In the genomic region with DNA sequence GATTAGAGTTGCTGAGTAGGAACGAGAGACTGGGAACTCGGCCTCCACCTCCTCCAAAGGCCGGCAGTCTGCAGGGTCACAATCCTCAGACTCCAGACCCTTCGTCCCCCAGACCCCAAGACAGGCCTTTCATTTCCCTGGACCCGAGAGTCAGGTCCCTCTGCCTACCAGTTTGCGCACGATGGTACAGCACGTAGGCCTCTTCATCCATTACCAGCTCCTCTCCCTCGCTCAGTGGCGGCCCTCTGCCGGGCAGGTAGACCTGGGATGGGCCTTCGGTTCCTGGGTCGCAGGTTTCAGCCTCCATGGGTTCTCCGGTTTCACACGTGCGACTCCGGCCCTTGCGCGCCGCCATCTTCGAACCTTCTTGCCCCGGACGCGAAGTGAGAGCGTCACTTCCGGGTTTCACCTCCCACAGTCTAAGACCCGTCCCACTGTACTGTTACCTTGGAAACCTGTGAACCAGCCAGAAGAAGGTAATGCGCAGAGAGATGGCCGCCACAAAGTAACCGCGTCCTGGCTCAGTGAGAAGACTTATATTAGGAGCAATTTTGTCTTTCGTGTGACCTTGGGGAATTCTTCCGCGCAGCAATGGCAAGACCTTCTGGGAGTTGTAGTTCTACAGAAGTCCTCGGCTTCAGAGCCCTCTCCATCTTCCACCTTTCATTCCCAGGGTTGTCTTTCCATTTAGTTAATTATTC, we compare ENCODE assay signal across 8 mouse cellular contexts. TPM values are rescaled to one million over a fixed set of nuclear protein-coding genes. Genes with fewer than 3 reads are reported as not detected.
A peak's percentile ranks its signal among the peaks of the same experiment; 100 is the strongest.
DNase-seq lines count a peak whose midpoint lies in the region; ATAC-seq and TF ChIP-seq lines count a peak whose summit lies in the region.

A gene (minus strand): TSS at position 518 of the 701 bp plus-strand sequence.

- intact Hi-C loops in heart, postnatal 10 days (cut with DNase I), result loop anchor here (2.0 kb wide), 1 partner anchor 34 kb away; no protein-coding TSS in a partner anchor

- ATAC-seq in forebrain, embryonic 13.5 days, result peak; percentile 94
- ATAC-seq in liver, postnatal 0 days, result peak; percentile 90
- peak; percentile 91 for ATAC-seq in neural tube, embryonic 14.5 days (ENCODE audit: low read depth)

- H3K9ac ChIP-seq in ES-Bruce4 (ENCODE audit: low read depth, poor library complexity, severe bottlenecking), result peak within 1 kb of the TSS; percentile 64
- H3K9ac ChIP-seq in forebrain, embryonic 13.5 days, result peak within 1 kb of the TSS; percentile 70
- peak within 1 kb of the TSS; percentile 67 for H3K9ac ChIP-seq in liver, postnatal 0 days (replicated peaks)
- H3K9ac ChIP-seq in neural tube, embryonic 14.5 days (replicated peaks; ENCODE audit: low read depth, low read length), result peak within 1 kb of the TSS; percentile 51

- DNase-seq in c-Kit-positive CD71-positive TER-119-positive erythroid progenitor cells, embryonic 14.5 days (ENCODE audit: low spot score), result peak; percentile 79
- DNase-seq in heart, postnatal 10 days, result peak; percentile 90 to 93
- peak; percentile 73 for DNase-seq in large intestine, adult 2 months (ENCODE audit: low read depth, low spot score)
- peak; percentile 87 for DNase-seq in liver, postnatal 0 days
- DNase-seq in testis, postnatal 10 days (ENCODE audit: low spot score), result peak; percentile 88

- H3K27me3 ChIP-seq in ES-Bruce4 (ENCODE audit: control insufficient read depth, insufficient read depth, low read length, poor library complexity, severe bottlenecking), result peaks cover 14% of the 10 kb centered on the region
- H3K27me3 ChIP-seq in forebrain, embryonic 13.5 days, result peaks cover 44% of the 10 kb centered on the region
- peaks cover 42% of the 10 kb centered on the region for H3K27me3 ChIP-seq in liver, postnatal 0 days (ENCODE audit: insufficient read depth, low read length)
- peaks cover 33% of the 10 kb centered on the region for H3K27me3 ChIP-seq in neural tube, embryonic 14.5 days (ENCODE audit: control insufficient read depth, insufficient read depth, low read length)

- TF ChIP-seq EP300 in ES-Bruce4 (IDR thresholded peaks at IDR 0.05; ENCODE audit: insufficient read depth, low read depth, low read length), result no peak
- no peak for TF ChIP-seq EP300 in liver, postnatal 0 days (IDR thresholded peaks at IDR 0.05; ENCODE audit: low read depth)

- no peak for TF ChIP-seq POLR2A in ES-Bruce4 (IDR thresholded peaks at IDR 0.05; ENCODE audit: insufficient read depth, low read length)

- no peak for TF ChIP-seq CTCF in ES-Bruce4 (IDR thresholded peaks at IDR 0.05; ENCODE audit: low read depth, low read length)
- no peak for TF ChIP-seq CTCF in liver, postnatal 0 days (IDR thresholded peaks at IDR 0.05; ENCODE audit: low read depth)

- H3K4me2 ChIP-seq in forebrain, embryonic 13.5 days, result peak within 1 kb of the TSS; percentile 87
- peak within 1 kb of the TSS; percentile 82 for H3K4me2 ChIP-seq in liver, postnatal 0 days (ENCODE audit: low read depth, low read length)
- H3K4me2 ChIP-seq in neural tube, embryonic 14.5 days (ENCODE audit: low read depth, low read length), result peak within 1 kb of the TSS; percentile 83

- no peaks in the 10 kb centered on the region for H3K9me3 ChIP-seq in ES-Bruce4 (replicated peaks; ENCODE audit: control insufficient read depth, insufficient read depth, low read length, poor library complexity, severe bottlenecking)
- no peaks in the 10 kb centered on the region for H3K9me3 ChIP-seq in forebrain, embryonic 13.5 days (replicated peaks)
- H3K9me3 ChIP-seq in liver, postnatal 0 days (ENCODE audit: low read length), result no peaks in the 10 kb centered on the region
- H3K9me3 ChIP-seq in neural tube, embryonic 14.5 days (ENCODE audit: control insufficient read depth, low read length), result no peaks in the 10 kb centered on the region

- no peak within 1 kb of the TSS for H3K27ac ChIP-seq in ES-Bruce4 (ENCODE audit: insufficient read depth, low read length)
- peak within 1 kb of the TSS; percentile 74 for H3K27ac ChIP-seq in forebrain, embryonic 13.5 days
- H3K27ac ChIP-seq in liver, postnatal 0 days (ENCODE audit: low read depth), result no peak within 1 kb of the TSS
- H3K27ac ChIP-seq in neural tube, embryonic 14.5 days (ENCODE audit: low read depth, low read length), result peak within 1 kb of the TSS; percentile 74

- WGBS in forebrain, embryonic 13.5 days, result under 1% methylated on average over 35 of the region's 35 CpGs
- under 1% methylated on average over 35 of the region's 35 CpGs for WGBS in large intestine, adult 2 months
- under 1% methylated on average over 35 of the region's 35 CpGs for WGBS in liver, postnatal 0 days (ENCODE audit: insufficient replicate concordance)
- WGBS in neural tube, embryonic 14.5 days, result under 1% methylated on average over 35 of the region's 35 CpGs

- H3K4me1 ChIP-seq in ES-Bruce4 (ENCODE audit: control insufficient read depth, insufficient read depth, low read length), result no peaks in the 10 kb centered on the region
- H3K4me1 ChIP-seq in forebrain, embryonic 13.5 days, result peaks cover 29% of the 10 kb centered on the region
- H3K4me1 ChIP-seq in liver, postnatal 0 days (ENCODE audit: insufficient read depth), result peaks cover 14% of the 10 kb centered on the region
- peaks cover 21% of the 10 kb centered on the region for H3K4me1 ChIP-seq in neural tube, embryonic 14.5 days (ENCODE audit: control insufficient read depth, insufficient read depth, low read length)

- peak within 1 kb of the TSS; percentile 91 for H3K4me3 ChIP-seq in ES-Bruce4 (ENCODE audit: low read depth, low read length)
- H3K4me3 ChIP-seq in forebrain, embryonic 13.5 days, result peak within 1 kb of the TSS; percentile 90
- H3K4me3 ChIP-seq in liver, postnatal 0 days (ENCODE audit: low read depth, low read length), result peak within 1 kb of the TSS; percentile 89
- H3K4me3 ChIP-seq in neural tube, embryonic 14.5 days (ENCODE audit: low read depth, low read length), result peak within 1 kb of the TSS; percentile 79

- peaks cover 34% of the 10 kb centered on the region for H3K36me3 ChIP-seq in ES-Bruce4 (ENCODE audit: control insufficient read depth, insufficient read depth, low read length, poor library complexity, severe bottlenecking)
- peaks cover 42% of the 10 kb centered on the region for H3K36me3 ChIP-seq in forebrain, embryonic 13.5 days (ENCODE audit: poor library complexity, severe bottlenecking)
- peaks cover 25% of the 10 kb centered on the region for H3K36me3 ChIP-seq in liver, postnatal 0 days (replicated peaks; ENCODE audit: insufficient read depth, low read length)
- peaks cover 11% of the 10 kb centered on the region for H3K36me3 ChIP-seq in neural tube, embryonic 14.5 days (ENCODE audit: control insufficient read depth, insufficient read depth, low read length)

RNA-seq across cellular contexts. Expression of the gene that starts here (rescaled TPM):
- polyA plus RNA-seq in ES-Bruce4 (2011; ENCODE audit: insufficient read depth, insufficient read length, low read depth, missing spikeins), result 32.3 and 36.3 TPM in 2 replicates
- 49.2 and 53.6 TPM in 2 replicates for polyA plus RNA-seq in forebrain, embryonic 13.5 days (2015; fragmentation: Nextera tagmentation; extraction: Ambion mirVana)
- total RNA-seq in heart, postnatal 10 days (2021), result 10 to 100 TPM; 14.6 to 17.1 TPM
- polyA plus RNA-seq in large intestine, adult 2 months (2012; rRNA removed), result 15.9 and 17.8 TPM in 2 replicates
- 18.3 and 19.3 TPM in 2 replicates for polyA plus RNA-seq in liver, postnatal 0 days (2015; fragmentation: Nextera tagmentation; extraction: Ambion mirVana)
- polyA plus RNA-seq in neural tube, embryonic 14.5 days (2014; fragmentation: Nextera tagmentation; extraction: Ambion mirVana), result 39.0 and 40.5 TPM in 2 replicates

Comparison
In these comparisons a context has a peak if more than half of its experiments do, and no peak if none do; other contexts are left out.
1. H3K27ac ChIP-seq: peak in forebrain, embryonic 13.5 days (single experiment) and neural tube, embryonic 14.5 days (single experiment); none in ES-Bruce4 (single experiment) and liver, postnatal 0 days (single experiment).
2. Peak in every context shown above with its lines, with median percentiles within 50 percentile points of each other: H3K4me3 ChIP-seq, H3K9ac ChIP-seq, DNase-seq, ATAC-seq and H3K4me2 ChIP-seq.